Mouse (Mus musculus) liver, embryonic 12.5 days (tissue): ENCODE measurements around the gene Olfr430. TPM values are rescaled to one million over a fixed set of nuclear protein-coding genes. Genes with fewer than 3 reads are reported as not detected.
"Not testable (repeated sequence)": the region's sequence is repeated elsewhere in the genome, so short reads cannot be mapped to it uniquely, and the experiment has no call there.

Experiments used
- ATAC-seq: fragments of 200-750 bp; cut with Nextera tagmentation; 2 replicates; pipeline ENCODE4 v1.8.0; 2017; ENCODE audit warnings: moderate number of reproducible peaks, mild to moderate bottlenecking, moderate library complexity
- H3K27ac ChIP-seq: fragments of 300-500 bp; sonication (generic); 2 replicates; pipeline ENCODE4 v1.5.1; 2016; ENCODE audit warnings: mild to moderate bottlenecking
- H3K27me3 ChIP-seq: fragments of 300-500 bp; sonication (generic); replicated peaks from 2 replicates; pipeline ENCODE4 v1.6.1; 2016; ENCODE audit warnings: mild to moderate bottlenecking, moderate library complexity
- H3K36me3 ChIP-seq: fragments of 300-500 bp; sonication (generic); 2 replicates; pipeline ENCODE4 v1.6.1; 2016; ENCODE audit warnings: mild to moderate bottlenecking, moderate library complexity
- H3K4me1 ChIP-seq: fragments of 300-500 bp; sonication (generic); 2 replicates; pipeline ENCODE4 v1.6.1; 2016
- H3K4me2 ChIP-seq: fragments of 300-500 bp; sonication (generic); 2 replicates; pipeline ENCODE4 v1.6.1; 2016; ENCODE audit warnings: mild to moderate bottlenecking, moderate library complexity
- H3K4me3 ChIP-seq: fragments of 300-500 bp; sonication (generic); 2 replicates; pipeline ENCODE4 v1.5.1; 2016; ENCODE audit warnings: mild to moderate bottlenecking, moderate library complexity
- H3K9ac ChIP-seq: fragments of 300-500 bp; sonication (generic); 2 replicates; pipeline ENCODE4 v1.6.1; 2016; ENCODE audit warnings: mild to moderate bottlenecking, moderate library complexity
- H3K9me3 ChIP-seq: fragments of 300-500 bp; sonication (generic); replicated peaks from 2 replicates; pipeline ENCODE4 v1.6.1; 2016; ENCODE audit warnings: mild to moderate bottlenecking, moderate library complexity
- WGBS: fragments of 180-500 bp; shearing (Covaris S2); methylation state at CpG from one replicate; pipeline ENCODE4 v1.1.7; 2016; ENCODE audit not compliant: insufficient replicate concordance; 5-methylcytosine and 5-hydroxymethylcytosine counted together
- polyA plus RNA-seq: library from polyadenylated mRNA; unstranded; fragments of >200 nt; fragmentation: Nextera tagmentation; extraction: Ambion mirVana; gene quantifications from 2 replicates; pipeline ENCODE4 v1.2.1, GENCODE M21; 2016

Olfr430 gene
- polyA plus RNA-seq: not detected in 2 replicates

DNA sequence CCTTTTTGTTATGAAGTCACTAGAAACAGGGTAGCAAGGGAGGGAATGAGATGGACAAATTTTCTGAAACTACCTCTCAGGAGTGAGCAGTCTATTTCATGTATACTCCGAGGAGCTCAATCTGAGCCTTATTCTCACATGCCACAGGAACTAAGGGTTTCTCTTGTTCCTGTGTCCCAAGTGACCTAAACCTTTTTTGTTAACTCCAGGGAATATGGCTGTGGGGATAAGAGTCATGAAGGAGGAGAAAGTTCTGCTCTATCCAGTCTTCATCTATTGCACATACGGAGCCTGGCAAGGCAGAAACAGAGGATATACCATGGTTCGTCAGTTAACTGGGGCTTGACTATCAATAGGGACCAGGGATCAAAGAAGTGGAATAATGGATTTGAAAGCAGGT lies at the start of gene Olfr430:
TSS of gene Olfr430 (plus strand) at position 301 of the 400 bp plus-strand sequence.
- no peak within 1 kb of the TSS for H3K4me2 ChIP-seq
- ATAC-seq: no peak
- H3K9me3 ChIP-seq: no peaks in the 10 kb centered on the region
- no peaks in the 10 kb centered on the region for H3K27me3 ChIP-seq
- H3K4me3 ChIP-seq: no peak within 1 kb of the TSS
- H3K4me1 ChIP-seq: no peaks in the 10 kb centered on the region
- no peak within 1 kb of the TSS for H3K9ac ChIP-seq
- WGBS: 68% methylated on average over 3 of the region's 3 CpGs
- no peak within 1 kb of the TSS for H3K27ac ChIP-seq
- no peaks in the 10 kb centered on the region for H3K36me3 ChIP-seq

DNA sequence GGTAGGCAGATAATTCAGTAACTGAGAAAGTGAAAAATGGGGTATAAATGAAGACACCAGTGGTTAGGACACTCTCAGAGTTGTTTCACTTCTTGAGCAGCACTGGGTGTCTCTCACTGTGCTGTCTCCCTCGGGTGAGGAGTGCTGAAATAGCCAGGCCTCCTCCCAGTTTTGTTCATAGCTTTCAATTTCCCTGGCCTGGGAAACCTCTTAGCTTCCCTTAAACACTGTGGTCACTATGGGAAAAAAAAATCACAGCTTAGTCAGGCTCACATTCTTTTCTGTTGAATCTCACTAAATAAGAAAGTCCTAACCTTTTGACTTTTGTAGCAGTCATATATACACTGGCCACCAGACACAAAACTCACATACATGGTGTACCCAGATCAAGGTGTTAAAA lies 34.7 kb upstream of the Olfr430 start, which contains the start of gene Ifi205:
TSS of gene Ifi205 (minus strand) at position 113 of the 400 bp plus-strand sequence.
- Histone ChIP-seq H3K36me3 (no peaks in the 10 kb centered on the region), H3K4me3 (no peak within 1 kb of the TSS), H3K9ac (no peak within 1 kb of the TSS), H3K4me2 (no peak within 1 kb of the TSS), H3K27ac (no peak within 1 kb of the TSS), H3K9me3 (no peaks in the 10 kb centered on the region), H3K4me1 (no peaks in the 10 kb centered on the region), H3K27me3 (no peaks in the 10 kb centered on the region)
- no peak for ATAC-seq
- 39% methylated on average over 1 of the region's 1 CpGs for WGBS

DNA sequence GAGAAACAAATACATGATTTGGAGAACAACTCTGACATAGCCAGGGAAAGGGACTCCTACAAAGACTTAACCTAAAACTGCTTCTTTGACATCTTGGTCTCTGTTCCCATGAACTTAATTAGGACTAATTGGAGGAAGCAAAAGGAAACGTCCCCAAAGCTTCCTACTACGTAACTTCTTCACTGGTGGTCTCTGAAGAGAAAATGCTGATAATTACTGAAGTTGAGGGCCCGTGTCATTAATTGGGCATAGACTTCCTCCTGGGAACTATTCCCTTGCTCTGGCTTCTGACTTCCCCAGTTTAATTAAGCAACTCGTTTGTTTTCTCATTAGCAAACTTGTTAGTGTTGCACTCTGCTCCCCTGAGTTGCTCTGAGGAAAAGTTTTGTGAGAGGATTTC lies 30.6 kb upstream of the Olfr430 start:
- H3K36me3 ChIP-seq: no peaks in the 10 kb centered on the region
- ATAC-seq: no peak
- WGBS: 46% methylated on average over 4 of the region's 4 CpGs
- no peak overlapping the region for H3K4me3 ChIP-seq
- no peaks in the 10 kb centered on the region for H3K4me1 ChIP-seq
- H3K9ac ChIP-seq: no peak overlapping the region
- H3K9me3 ChIP-seq: no peaks in the 10 kb centered on the region
- H3K27me3 ChIP-seq: no peaks in the 10 kb centered on the region
- H3K27ac ChIP-seq: no peak overlapping the region
- H3K4me2 ChIP-seq: no peak overlapping the region

DNA sequence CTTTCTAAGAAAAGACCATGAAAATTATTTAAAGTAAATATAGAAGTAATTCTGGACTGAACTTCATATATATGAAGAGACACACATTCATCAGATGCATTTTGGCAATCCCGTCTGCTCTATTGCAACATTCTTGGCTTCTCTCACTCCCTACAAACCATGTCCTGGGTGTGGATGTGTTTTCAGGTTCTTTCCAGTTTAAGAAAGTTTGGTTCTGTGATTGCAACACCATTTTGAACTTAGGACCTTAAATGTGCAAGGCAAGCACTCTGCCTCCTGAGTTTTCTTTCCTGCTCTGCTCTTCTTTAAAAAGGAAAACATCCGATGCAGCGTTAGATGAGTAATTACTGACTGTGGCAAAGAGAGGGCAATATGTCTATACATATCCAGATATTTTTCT lies 27.9 kb upstream of the Olfr430 start:
- Histone ChIP-seq H3K36me3 (no peaks in the 10 kb centered on the region), H3K9me3 (no peaks in the 10 kb centered on the region), H3K9ac (no peak overlapping the region), H3K4me3 (no peak overlapping the region), H3K27me3 (no peaks in the 10 kb centered on the region), H3K4me1 (no peaks in the 10 kb centered on the region), H3K4me2 (no peak overlapping the region), H3K27ac (no peak overlapping the region)
- 86% methylated on average over 3 of the region's 3 CpGs for WGBS
- ATAC-seq: no peak

DNA sequence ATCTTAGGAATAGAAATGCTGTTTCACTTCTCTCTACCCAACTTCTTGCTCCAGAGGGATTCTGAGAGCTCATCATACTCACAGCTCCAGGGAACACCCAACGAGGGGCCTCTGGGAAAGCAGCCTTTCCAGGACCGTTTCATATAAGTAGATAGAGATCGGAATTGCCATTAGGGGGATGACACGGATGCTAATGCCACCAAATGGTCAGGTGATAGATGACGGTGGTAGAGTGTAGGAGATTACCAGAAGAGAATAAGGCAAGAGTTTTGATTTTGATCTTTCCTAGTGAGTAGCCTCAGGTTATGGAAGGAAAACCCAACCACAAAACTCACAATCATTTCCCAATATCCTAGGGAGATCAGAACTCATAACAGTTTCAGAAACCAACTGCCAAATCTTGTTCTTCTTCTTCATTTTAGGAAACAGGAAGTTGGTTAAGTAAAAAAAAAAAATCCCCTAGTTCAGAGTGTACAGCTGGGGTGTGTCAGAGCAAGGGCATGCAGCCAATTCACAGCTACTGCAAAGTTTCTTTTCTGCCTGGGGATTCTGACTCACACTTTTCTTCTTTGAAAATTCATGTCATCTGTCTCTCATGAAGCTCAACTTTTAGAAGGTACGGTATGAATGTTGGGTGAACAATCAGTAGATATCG lies 25.8 kb upstream of the Olfr430 start, which contains the start of gene Olfr433:
TSS of gene Olfr433 (plus strand) at position 183 of the 655 bp plus-strand sequence.
- H3K4me2 ChIP-seq: no peak within 1 kb of the TSS
- H3K4me3 ChIP-seq: no peak within 1 kb of the TSS
- WGBS: 53% methylated on average over 7 of the region's 7 CpGs
- ATAC-seq: no peak
- H3K27me3 ChIP-seq: no peaks in the 10 kb centered on the region
- no peaks in the 10 kb centered on the region for H3K4me1 ChIP-seq
- no peak within 1 kb of the TSS for H3K27ac ChIP-seq
- H3K9ac ChIP-seq: no peak within 1 kb of the TSS
- H3K9me3 ChIP-seq: no peaks in the 10 kb centered on the region
- H3K36me3 ChIP-seq: no peaks in the 10 kb centered on the region

DNA sequence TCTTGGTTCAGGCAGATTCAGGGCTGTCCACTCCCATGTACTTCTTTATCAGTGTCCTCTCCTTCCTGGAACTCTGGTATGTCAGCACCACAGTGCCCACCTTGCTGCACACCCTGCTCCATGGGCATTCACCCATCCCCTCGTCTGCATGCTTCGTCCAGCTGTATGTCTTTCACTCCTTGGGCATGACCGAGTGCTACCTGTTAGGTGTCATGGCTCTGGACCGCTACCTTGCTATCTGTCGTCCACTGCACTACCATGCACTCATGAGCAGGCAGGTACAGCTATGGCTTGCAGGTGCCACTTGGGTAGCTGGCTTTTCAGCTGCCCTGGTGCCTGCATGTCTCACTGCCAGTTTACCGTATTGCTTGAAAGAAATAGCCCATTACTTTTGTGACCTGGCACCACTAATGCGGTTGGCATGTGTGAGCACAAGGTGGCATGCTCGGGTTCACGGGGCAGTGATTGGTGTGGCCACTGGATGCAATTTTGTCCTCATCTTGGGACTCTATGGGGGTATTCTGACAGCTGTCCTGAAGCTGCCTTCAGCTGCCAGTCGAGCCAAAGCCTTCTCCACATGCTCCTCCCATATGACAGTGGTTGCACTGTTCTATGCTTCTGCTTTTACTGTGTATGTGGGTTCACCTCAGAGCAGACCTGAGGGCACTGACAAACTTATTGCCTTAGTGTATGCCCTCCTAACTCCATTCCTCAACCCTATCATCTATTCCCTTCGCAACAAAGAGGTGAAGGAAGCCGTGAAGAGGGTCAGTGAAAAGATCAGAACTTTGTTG lies 24.1 kb upstream of the Olfr430 start:
- H3K9me3 ChIP-seq, H3K36me3 ChIP-seq, H3K4me3 ChIP-seq, ATAC-seq, H3K9ac ChIP-seq, H3K27me3 ChIP-seq, H3K4me2 ChIP-seq, H3K27ac ChIP-seq, H3K4me1 ChIP-seq: not testable (repeated sequence)
- 69% methylated on average over 12 of the region's 12 CpGs for WGBS

DNA sequence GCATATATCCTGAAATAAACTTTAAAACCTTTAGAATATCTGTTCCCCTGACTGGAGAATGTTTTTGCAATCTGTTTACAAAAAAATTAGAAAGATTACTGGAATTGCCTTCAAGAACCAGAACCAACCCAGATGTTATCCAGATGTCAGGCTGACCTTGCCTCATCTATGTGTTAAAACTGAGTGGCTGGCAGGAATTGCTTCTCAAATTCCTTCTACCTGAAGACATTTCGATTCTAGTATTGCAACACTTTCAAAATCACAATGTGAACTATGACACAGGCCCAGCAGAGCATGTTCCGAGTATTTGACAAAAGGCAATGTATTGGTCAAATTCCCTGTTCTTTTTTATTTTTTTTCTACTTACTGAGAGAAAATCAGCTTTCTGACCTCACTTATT lies 22.0 kb upstream of the Olfr430 start:
- Histone ChIP-seq H3K36me3 (no peaks in the 10 kb centered on the region), H3K27me3 (no peaks in the 10 kb centered on the region), H3K9ac (no peak overlapping the region), H3K4me1 (no peaks in the 10 kb centered on the region), H3K9me3 (no peaks in the 10 kb centered on the region), H3K4me2 (no peak overlapping the region), H3K27ac (no peak overlapping the region), H3K4me3 (no peak overlapping the region)
- ATAC-seq: no peak
- 50% methylated on average over 2 of the region's 2 CpGs for WGBS

DNA sequence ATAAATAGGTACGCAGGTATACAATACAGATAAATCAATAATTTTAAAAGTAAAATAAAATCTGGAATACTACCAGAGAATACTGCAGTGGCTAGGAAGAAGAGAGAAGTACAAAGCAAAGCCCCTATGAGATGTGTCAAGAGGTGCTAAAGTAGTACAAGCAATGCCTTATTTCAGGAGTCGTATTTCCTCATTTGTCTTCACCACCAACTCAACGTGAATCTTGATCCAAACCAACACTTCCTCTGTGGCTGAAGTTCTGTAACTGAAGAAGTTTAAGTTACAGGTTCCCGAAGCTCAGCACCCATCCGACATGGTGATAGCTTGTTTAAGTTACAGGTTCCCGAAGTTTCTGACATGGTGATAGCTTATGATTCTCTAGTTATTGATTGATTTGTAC lies 18.2 kb upstream of the Olfr430 start:
- H3K4me2 ChIP-seq, H3K36me3 ChIP-seq, H3K4me3 ChIP-seq, H3K27ac ChIP-seq, H3K27me3 ChIP-seq, ATAC-seq, H3K4me1 ChIP-seq, H3K9ac ChIP-seq, H3K9me3 ChIP-seq: not testable (repeated sequence)
- 43% methylated on average over 6 of the region's 6 CpGs for WGBS

DNA sequence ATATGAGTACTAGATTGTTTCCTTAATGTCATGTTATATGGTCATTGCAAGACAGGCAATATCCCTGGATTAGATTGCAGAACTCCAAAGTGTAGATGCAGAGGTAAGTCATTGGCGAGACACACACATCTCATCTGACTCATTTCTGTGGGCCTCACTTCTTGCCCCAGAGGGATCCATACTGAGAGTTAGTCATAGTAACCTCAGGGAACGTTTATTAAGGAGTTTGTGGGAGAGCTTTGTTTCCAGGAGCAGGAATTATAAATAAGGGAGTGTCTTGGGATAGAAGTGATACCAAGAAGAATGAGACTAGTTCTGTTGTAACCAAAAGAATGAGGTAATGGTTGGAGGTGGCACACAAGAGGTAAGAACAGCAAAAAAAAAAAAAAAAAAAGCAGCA lies 17.5 kb upstream of the Olfr430 start, which contains the start of gene Olfr432:
TSS of gene Olfr432 (plus strand) at position 313 of the 400 bp plus-strand sequence.
- Histone ChIP-seq H3K36me3 (no peaks in the 10 kb centered on the region), H3K9me3 (no peaks in the 10 kb centered on the region), H3K27me3 (no peaks in the 10 kb centered on the region), H3K4me3 (no peak within 1 kb of the TSS), H3K4me1 (no peaks in the 10 kb centered on the region), H3K4me2 (no peak within 1 kb of the TSS), H3K27ac (no peak within 1 kb of the TSS), H3K9ac (no peak within 1 kb of the TSS)
- 39% methylated on average over 2 of the region's 2 CpGs for WGBS
- ATAC-seq: no peak

DNA sequence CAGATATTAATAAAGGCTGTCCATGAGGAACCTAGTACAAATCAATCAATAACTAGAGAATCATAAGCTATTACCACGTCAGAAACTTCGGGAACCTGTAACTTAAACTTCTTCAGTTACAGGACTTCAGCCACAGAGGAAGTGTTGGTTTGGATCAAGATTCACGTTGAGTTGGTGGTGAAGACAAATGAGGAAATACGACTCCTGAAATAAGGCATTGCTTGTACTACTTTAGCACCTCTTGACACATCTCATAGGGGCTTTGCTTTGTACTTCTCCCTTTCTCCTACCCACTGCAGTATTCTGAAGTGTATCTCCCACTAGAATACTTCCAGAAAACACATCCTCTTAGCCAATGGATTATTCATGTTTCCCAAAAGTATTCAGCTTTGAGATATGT lies 17.0 kb upstream of the Olfr430 start:
- H3K4me1 ChIP-seq: not testable (repeated sequence)
- whole genome bisulfite sequencing: 21% methylated on average over 4 of the region's 4 CpGs

DNA sequence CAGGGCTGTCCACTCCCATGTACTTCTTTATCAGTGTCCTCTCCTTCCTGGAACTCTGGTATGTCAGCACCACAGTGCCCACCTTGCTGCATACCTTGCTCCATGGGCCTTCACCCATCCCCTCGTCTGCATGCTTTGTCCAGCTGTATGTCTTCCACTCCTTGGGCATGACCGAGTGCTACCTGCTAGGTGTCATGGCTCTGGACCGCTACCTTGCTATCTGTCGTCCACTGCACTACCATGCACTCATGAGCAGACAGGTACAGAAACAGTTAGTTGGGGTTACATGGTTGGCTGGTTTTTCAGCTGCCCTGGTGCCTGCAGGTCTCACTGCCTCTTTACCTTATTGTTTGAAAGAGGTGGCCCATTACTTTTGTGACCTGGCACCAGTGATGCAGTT lies 15.9 kb upstream of the Olfr430 start:
- Histone ChIP-seq H3K27me3 (no peaks in the 10 kb centered on the region), H3K27ac (no peak overlapping the region), H3K9me3 (no peaks in the 10 kb centered on the region), H3K4me3 (no peak overlapping the region), H3K4me2 (no peak overlapping the region), H3K9ac (no peak overlapping the region), H3K4me1 (no peaks in the 10 kb centered on the region), H3K36me3 (no peaks in the 10 kb centered on the region)
- WGBS: 68% methylated on average over 4 of the region's 4 CpGs
- ATAC-seq: no peak

More for the DNA sequence above, 17.0 kb upstream of the Olfr430 start:
- not testable (repeated sequence) for H3K4me2 ChIP-seq, H3K36me3 ChIP-seq, ATAC-seq, H3K27me3 ChIP-seq, H3K9me3 ChIP-seq, H3K4me3 ChIP-seq, H3K27ac ChIP-seq, H3K9ac ChIP-seq

DNA sequence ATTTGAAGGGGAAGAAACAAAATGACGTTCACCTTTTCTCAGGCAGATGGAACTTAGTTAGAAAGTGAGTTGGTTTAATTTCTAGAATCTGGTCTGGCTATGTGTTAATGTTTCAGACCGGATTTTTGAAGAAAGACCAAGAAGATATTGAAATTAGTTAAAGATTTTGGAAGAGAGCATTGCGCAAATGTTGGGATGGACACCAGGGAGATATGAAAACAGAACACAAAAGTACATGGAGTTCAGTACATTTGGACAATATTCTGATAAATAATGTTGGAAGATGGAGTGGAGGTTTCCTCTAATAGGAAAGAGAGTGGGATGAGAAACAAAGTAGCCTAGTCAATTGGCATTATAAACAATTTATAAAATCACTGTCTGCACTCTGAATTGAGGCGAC lies 14.9 kb upstream of the Olfr430 start:
- WGBS: 65% methylated on average over 4 of the region's 4 CpGs
- Histone ChIP-seq H3K36me3 (no peaks in the 10 kb centered on the region), H3K4me2 (no peak overlapping the region), H3K4me1 (no peaks in the 10 kb centered on the region), H3K9me3 (no peaks in the 10 kb centered on the region), H3K27me3 (no peaks in the 10 kb centered on the region), H3K9ac (no peak overlapping the region), H3K4me3 (no peak overlapping the region), H3K27ac (no peak overlapping the region)
- no peak for ATAC-seq
